Mouse (Mus musculus) layer of hippocampus, adult 9-11 months (tissue): Measurements from ENCODE around the gene Ccr9.
"Not testable (repeated sequence)": the region's sequence is repeated elsewhere in the genome, so short reads cannot be mapped to it uniquely, and the experiment has no call there.

ENCODE experiments used
- DNase-seq: peaks from one replicate; pipeline ENCODE4 v3.0.0; 2022

The Ccr9 gene

DNA sequence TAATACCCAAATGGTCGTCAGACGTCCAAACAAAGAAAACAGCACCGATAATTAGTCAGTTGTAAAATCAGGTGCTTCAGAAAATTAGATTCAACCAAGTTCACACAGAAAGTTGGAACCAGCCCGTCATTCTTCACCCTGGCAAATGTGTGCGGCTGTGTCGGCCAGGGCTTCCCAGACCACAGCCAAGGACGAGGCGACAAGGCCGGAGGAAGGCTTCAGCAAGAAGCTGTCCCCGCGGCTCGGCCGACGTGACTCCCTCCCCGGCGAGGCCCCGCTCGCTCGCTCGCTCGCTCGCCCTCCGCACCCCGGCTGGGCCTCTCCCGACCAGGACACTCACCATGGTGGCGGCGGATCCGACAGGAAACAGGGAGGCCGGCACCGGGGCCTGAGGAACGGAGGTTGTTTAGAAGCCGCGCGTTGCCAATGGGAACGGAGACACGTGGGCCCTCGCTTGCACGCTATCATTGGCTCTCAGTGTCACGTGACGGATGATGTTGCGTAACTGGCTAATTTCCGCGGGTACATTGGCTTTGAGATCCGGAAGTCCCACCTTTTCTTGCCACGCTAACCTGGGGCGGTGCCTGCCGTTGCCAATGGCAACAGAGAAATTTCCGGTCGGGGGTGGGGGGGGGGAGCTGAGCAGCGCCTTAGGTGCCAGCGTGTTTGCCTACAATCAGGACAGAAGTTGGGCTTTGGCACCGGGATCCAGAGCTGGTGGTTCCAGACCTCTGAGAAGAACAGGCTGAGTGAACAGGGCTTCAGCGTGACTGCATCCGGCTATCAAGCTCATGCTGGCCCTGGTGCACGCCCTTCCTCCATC lies 39.2 kb downstream of the Ccr9 start, which contains the start of gene Lztfl1:
Gene Lztfl1, minus strand, starts transcription at position 512 of the 823 bp plus-strand sequence.
- peak; percentile 98 for DNase-seq

DNA sequence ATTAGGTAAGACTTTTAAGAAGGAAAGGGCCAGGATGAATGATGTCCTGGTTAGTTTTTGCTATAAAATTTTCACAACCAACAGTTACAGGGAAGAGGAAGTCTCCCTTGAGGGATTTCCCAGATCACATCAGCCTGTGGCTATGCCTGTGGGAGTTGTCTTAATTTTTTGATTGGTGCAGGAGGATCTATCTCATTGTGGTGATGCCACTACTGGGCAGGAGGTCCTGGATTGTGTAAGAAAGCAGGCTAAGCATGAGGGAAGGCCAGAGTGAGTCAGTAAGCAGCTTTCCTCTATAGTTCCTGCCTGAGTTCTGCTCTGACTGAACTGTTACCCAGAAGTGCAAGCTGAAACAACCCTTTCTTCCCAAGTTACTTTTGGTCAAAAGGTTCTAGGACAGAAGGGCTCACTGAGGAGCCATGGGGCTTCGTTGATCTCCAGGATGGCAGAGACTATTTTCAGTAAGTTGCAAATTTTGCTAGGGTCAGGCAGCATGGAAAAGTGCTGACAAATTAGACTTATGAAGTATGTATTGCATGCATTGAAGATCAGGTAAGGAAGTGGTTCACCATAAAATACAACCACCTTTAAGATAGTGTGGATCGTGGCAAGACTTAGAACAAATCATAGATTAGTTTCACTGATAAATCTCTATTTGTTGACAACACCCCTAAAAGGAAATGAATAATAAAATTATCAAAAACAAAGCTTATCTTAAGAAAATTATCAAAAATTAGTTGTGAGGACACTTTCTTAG lies 44.7 kb downstream of the Ccr9 start:
- DNase-seq, result no peak

DNA sequence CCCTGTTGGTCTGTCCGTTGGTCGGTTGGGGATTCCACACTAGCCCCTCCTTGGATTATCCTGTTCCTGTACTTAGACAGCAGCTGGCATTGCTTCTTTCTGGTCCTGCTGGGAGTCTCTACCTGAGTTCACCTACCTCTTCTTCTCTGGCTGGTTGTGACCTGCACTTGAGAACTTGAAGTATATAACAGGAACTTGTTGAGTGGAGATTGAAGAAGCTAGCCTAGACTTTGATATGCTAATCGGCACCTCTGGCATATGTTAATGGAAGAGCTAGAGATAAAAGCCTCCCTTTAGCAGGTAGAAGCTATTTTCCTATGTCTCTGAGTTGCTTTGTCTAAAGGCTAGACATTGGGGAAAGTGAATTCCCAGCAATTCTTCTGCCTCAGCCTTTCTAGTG lies 53.0 kb downstream of the Ccr9 start:
- DNase-seq, result no peak

DNA sequence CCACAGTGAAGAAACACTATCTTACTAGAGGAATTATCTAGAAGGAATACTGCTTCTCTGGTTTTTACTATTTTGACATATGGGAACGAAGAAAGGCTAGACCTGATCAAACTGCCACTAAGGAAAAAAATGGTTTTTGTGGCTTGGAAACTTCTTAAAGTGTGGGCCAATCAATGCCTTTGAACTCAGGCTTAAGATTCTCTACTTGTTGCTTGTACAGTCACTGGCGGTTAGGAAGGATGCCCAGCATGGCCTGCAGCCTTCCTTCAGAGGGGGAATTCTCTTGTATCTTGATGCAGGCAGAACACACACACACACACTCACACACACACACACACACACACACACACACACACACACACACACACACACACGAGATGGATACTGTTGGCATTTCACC lies 55.9 kb downstream of the Ccr9 start:
- DNase-seq, result no peak

DNA sequence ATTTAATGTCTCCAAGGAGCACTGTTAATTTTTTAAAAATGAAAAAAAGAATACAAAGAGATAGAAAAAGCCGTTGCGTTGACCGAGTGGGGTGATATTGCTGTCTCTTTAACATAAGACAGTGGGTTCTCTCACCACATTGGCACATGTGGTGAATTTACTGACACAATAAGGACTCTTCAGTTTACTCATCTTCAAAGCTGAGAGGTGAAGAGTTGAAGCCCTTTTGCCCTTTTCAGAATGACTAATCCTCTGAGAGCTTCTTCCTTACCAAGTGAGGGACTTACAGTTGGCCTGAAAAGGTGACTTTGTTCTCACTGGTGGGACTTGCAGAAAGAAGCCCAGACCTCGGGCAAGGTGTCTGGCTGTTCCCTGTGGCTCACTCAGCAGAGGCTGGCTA lies 62.6 kb downstream of the Ccr9 start:
- no peak for DNase-seq

DNA sequence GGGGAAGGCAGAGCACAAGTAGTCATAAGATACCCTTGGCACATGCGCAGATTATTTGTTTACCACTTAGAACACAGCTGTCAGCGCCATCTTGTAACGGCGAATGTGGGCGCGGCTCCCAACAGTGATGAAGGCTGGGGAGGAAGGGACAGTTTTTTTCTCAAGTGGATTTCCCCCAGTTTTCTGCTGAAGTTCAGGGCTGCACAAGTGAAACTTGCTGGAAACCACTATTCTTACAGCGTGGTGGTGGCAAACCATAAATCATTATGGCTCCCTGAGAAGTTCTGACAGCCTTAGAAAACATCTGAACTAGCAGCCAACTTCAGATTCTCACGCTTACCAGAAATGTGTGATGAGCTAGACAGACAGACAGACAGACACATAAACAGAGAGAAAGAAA lies 71.4 kb downstream of the Ccr9 start:
- not testable (repeated sequence) for DNase-seq

DNA sequence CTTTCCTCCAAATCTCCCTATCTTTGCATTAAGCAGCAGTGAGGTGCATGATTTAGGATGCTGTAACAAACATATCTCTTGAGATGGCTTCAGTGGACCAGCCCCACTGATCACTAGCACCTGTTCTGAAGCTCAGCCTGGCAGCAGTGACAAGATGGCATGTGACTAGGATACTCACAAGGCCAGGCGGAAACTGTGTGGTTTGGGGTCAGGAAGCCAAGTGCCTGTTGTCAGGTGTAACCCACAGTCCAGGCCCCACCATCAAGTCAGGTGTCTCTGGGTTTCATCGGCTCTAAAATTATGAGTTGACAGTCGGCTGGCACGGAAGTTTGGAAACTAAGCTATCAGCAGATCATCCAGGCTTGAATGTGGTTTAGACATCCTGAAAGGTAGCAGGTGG lies 76.1 kb downstream of the Ccr9 start:
- DNase-seq, result no peak

DNA sequence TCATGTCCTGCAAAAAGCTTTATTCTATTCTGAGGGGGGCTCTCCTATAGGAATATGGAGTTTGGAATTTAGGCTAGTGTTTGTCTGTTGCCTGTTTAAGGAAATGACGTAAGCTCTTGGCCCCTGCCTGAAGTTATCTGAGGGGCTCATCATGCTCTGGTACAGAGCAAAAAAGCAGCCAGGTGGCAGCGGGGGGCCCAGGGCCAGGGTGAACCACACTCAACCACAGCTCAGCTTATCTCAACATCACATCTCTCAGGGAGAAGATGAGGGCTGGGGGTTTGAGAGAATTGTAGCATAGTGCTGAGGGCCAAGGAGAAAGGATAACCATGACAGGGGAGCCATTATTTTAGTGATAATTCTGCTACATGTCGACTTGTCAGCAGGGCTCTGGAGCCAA lies 78.5 kb downstream of the Ccr9 start:
- no peak for DNase-seq

DNA sequence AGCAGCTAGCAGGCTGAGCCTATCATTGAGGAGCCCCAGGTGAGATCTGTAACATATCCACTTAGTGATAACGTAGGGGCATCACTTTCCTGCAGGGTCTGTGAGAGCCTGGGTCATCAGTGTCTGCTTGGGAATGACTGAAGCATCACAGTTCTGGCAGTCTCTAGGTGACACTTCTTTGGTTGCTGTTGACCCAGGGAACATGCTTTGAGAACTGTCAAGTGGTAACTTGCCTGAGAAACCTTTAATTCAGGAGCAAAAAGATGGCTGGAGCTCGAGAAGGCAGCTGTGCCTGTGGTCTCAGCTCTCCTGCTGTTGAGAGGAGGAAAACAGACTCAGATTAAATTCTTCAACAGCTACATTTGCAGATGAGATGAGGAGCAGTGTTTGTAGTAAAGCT lies 79.1 kb downstream of the Ccr9 start:
- no peak for DNase-seq

DNA sequence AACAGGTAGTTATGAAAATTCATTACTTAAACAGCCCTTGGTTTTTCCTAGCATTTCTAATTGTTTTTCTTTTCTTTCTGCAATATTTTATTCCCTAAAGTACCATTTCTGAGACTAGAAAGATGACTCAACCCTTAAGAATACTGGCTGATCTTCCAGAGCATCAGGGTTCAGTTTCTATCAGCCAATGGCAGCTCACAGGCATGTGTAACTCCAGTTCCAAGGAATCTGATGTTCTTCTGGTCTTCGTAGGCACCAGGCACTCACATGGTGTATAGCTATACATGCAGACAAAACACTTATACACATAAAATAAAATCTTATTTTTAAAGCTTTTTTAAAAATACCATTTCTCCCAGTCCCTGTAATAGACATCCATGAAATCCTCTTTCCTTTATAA lies 79.9 kb downstream of the Ccr9 start:
- DNase-seq, result no peak

DNA sequence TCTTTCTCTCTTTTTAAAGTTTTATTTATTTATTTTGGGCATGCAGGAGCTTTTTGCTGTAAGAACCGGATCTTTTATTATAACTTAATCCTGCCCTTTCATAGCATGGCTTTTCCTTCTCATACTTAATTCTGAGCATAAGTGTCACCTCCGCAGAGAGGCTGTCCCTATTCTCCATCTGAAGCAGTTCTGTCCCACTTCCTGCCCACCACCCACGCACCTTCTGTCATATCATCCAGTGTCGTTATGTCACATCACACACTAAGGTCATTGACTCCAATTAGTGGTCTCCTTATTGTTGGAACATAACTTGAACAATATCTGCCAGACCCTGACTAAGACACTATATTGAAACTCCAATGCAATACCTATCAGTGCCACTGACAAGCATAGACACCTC lies 80.4 kb downstream of the Ccr9 start:
- no peak for DNase-seq

DNA sequence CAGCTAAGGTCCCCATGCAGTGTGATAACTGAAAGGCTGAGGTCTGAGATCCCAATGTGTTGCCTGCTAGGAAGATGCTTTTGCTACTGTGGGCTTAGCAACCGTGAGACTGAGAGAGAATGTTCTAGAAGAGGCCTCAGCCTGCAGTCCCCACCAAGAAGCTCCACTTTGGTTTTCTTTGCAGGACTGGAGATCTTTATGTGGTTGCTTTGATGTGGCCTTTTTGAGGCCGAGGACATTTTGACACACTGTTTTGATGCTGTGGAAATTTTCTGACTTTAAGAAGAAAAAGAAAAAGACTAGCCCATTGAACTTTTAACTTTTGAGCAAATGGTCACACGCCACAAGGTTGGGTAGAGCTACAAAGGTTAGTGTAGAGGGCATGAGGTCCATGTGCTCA lies 82.6 kb downstream of the Ccr9 start:
- no peak for DNase-seq

DNA sequence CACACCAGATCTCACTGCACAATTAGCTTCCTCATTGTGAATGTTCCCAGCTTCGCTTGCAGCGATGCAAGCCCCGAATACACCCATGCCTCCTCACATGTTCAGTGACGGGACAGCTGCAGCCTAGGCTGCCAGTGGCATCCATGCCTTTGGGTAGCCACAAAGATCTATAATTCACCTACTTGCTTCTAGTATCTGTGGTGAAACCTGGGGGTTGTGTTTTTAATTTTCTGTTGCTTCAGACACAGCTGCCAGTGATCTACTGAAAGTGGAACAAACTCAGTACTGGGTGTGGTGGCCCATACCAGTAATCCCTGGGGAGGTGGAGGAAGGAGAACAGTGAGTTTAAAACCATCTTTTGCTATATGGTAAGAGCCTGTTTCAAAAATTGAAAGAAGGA lies 84.6 kb downstream of the Ccr9 start:
- DNase-seq, result no peak

DNA sequence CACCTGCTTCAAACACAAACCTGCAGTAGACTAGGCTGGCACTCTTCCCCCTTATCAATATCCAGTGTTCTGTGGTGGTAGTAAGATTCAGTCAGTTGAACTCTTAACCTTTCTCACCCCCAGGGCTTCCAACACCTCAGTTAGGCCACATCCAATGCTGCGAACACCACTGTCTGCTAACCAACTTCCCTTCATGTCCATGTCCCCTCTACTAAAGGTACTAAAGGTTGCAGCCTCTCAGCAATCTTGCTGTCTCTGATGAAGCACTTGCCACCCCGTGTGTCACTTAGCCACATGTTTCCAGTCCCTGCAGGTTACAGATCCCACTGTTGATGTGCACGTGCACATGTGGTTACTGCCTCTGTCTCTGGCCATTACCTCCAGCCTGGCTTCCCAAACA lies 85.5 kb downstream of the Ccr9 start:
- no peak for DNase-seq

DNA sequence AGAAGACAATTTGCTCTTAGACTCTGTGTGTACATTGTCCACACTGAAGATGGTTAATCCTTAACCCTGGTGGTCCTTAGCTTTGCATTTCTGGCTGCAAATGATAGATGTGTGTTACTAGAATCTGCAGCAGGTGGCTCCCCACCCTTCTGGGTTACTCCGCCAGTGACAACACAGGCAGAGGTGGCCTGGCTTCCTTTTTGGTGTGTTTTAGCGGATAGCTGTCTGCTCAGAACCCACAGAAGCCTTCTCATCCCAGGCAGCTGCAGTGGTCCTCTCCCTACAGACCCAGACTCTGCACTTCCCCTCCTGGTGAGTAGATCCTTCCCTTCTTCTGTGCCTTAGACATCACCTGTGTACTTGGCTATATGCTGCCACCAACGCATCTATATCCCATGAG lies 88.8 kb downstream of the Ccr9 start:
- no peak for DNase-seq

DNA sequence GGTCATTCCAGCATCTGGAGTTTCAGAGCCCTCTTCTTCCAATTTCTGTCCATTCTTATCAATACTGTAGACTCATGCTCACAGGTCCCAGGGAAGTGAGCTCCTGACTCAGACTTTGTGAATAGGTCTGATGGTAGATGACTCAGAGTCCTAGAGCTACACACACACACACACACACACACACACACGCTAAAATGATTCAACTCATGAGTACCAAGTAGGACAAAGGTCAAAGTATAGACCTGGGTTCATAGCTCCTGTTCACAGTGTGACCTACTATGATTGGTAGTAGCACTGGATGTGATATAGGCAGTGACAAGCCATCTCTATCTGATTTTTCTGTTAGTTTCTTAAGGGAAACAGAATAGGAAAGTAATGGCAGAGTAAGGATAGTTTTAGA lies 90.2 kb downstream of the Ccr9 start:
- no peak for DNase-seq

DNA sequence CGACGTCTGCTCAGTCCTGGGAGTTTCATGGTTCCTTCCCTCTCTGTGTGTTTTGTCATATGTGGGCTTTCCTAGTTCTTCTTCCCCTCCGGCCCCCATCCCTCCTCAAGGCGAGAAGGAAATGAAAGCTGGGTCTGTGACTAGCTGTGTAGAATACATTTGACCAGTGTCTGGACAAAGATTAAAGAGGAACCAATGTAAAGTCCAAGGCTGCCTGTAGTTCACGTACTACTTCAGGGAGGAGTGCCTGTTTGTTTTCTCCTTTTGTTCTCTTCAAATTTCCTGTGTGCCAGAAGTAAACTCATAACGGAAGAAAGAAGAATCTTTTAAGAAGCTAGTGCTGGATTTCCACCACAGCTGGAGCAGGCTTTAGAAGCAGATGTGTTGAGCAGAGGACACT lies 91.3 kb downstream of the Ccr9 start:
- peak; percentile 10 for DNase-seq

DNA sequence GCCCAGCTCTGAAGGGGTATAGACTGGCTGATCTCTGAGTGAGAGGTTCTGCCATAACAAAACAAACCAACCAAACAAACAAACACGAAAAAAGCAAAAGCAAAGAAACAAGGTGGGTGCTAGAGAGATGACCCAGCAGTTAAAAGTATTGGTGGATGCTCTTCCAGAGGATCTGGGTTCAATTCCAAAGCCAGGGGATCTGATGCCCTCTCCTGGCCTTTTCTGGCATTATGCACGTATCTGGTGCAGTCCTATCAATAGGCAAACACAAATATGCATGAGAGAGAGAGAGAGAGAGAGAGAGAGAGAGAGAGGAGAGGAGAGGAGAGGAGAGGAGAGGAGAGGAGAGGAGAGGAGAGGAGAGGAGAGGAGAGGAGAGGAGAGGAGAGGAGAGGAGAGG lies 95.1 kb downstream of the Ccr9 start:
- not testable (repeated sequence) for DNase-seq

DNA sequence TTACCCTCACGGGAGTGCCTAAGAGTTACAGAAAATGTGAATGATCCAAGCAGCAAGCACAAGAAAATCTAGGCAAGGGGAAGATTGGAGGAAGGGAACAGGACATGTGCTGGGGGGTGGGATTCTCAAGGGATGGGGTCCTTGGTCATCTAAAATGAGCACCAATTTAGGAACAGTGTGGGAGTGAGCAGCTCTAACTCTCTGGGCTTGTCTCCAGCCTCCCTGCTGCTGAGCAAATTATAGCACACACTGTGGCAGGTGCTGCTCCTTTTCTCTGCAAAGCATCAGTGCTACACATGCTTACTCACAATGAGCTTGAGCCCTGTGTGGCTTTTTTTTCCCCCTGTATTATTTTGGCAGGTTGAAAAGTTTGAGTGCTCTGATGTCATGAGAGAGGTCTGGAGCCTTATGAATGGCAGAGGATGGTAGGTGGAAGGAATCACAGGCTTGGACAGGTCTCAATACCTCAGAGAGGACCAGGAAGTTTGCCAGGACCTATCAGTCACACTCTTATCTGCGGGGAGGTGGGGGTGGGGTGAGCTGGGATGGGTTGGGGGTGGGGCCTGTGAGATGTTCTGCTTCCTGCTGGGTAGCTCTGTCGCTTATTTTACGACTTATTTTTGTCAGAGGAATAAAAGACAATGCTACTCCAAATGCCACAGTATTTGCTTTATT lies 110.8 kb downstream of the Ccr9 start:
- DNase-seq, result peak; percentile 17

DNA sequence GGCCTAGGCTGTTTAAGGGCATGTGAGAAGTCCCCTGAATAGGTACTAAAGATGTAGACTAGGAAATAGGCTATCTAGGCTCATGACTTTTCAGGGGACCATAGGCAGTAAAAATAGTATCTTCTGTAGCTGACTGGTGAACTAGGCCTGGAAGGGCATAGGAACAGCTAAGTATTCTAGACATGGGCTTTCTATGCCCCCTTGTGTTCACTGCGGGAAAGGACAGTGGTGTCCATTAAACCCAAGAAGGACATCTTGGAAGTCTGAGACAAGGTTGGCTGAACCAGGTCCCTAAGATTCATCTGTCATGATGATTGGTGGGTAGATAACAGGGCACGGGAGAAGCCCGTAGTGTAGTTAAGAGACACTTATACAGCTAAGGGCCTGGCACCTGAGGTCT lies 117.9 kb downstream of the Ccr9 start:
- DNase-seq, result peak; percentile 21

DNA sequence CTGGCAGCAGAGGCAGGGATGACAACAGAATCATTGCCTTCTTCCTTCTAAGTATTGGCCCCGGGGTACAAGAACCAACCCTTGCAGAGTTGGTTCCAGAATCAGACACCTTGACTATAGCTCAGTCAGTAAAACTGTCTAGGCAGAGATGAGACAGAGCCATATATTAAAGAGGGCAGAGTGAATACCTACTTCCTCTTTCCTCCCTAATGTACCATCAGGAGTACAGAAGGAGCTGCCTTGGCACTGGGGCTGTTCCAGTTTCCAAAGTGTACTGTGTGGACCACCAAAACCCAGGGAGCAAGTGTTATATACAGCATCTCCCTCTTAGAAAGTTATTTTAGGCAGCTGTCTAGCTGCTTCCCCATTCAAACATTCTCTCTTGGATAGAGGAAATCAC lies 123.3 kb downstream of the Ccr9 start:
- no peak for DNase-seq

DNA sequence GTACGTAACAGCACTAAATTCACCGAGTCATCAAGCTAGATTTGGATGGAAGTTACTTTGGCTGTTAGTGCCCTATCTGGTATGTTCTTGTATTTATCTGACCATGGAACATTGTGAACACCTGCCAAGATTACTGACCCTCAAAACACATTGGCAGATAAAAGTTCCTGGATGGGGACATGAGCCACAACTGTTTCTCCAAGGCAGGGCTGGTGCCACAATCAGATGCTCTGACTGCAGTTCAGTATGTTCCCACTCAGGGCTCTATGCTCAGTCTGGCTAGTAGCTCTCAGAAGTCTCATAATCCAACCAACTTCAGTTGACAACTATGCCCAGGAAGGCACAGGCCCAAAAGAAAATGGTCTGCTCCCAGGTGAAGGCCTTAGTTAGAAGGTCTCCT lies 124.2 kb downstream of the Ccr9 start:
- no peak for DNase-seq

DNA sequence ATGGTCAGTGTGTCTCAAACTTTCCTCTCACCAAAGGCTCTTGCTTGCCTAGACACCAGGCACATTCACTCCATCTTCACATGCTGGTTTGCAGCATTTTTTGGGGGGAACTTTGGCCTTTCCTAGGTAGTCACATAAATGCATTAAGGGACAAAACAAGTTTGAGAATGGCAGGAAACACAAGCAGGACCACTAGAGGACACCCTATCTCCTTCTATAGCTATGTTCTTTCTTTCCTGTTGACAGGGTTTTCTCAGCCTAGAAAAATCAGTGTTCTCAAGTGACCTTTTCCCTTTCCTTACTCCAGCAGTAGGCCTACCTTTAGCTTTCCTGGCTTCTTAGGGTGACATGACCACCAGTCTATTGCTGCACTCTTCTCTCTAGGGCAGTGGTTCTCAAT lies 124.7 kb downstream of the Ccr9 start:
- DNase-seq, result no peak

DNA sequence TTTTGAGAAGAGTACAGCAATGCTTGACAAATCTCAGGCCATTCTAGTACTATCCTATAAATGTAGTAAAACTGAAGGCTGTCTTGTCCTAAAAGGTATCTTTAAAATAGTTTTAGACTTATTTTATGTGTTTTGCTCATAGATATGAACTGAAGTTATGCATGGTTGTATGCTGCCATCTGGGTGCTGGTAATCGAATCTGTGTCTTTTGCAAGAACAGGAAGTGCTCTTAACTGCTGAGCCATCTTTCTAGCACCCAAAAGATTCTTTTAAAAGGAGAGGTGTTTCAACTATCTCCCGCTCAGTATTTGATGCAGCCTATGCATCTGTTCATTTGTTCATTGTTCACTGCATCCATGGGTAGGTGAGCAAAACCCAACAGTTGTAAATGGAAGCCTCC lies 127.0 kb downstream of the Ccr9 start:
- DNase-seq, result no peak
